Mouse (Mus musculus) lung, postnatal 0 days (tissue): ENCODE data around the gene Ovca2.

Experiments
- CTCF ChIP-seq: IDR thresholded peaks from 2 replicates; pipeline ENCODE4 v1.5.1; 2016; ENCODE audit warnings: antibody characterized with exemption, mild to moderate bottlenecking
- EP300 ChIP-seq: IDR thresholded peaks from 2 replicates; pipeline ENCODE4 v1.6.1; 2016; ENCODE audit warnings: antibody characterized with exemption, mild to moderate bottlenecking, control low read depth

- TF ChIP-seq CTCF (peak; percentile 52), EP300 (no peak)
Measured at GRCm38 (mm10) chr11:75190371-75190724, 11.7 kb upstream of the Ovca2 start.
